Mouse (Mus musculus) neural tube, embryonic 11.5 days (tissue): ENCODE data around the gene Cdkn1a. TPM values are rescaled to one million over a fixed set of nuclear protein-coding genes. Genes with fewer than 3 reads are reported as not detected.

ENCODE experiments used
- ATAC-seq: fragments of 200-750 bp; cut with Nextera tagmentation; 2 replicates; pipeline ENCODE4 v1.8.0; 2017; ENCODE audit warnings: moderate number of reproducible peaks, mild to moderate bottlenecking, moderate TSS enrichment, moderate library complexity; ENCODE audit not compliant: insufficient read depth, low FRiP score, low TSS enrichment
- DNase-seq: peaks from one replicate; pipeline ENCODE4 v3.0.0-alpha.2; 2015; ENCODE audit warnings: low spot score
- H3K27ac ChIP-seq: fragments of 300-500 bp; sonication (generic); 2 replicates; pipeline ENCODE4 v1.5.1; 2014; ENCODE audit warnings: low read depth, mild to moderate bottlenecking, low read length
- H3K27me3 ChIP-seq: fragments of 300-500 bp; sonication (generic); 2 replicates; pipeline ENCODE4 v1.6.1; 2014; ENCODE audit warnings: mild to moderate bottlenecking, low read length, mixed read lengths; ENCODE audit not compliant: control insufficient read depth, insufficient read depth
- H3K36me3 ChIP-seq: fragments of 300-500 bp; sonication (generic); 2 replicates; pipeline ENCODE4 v1.6.1; 2014; ENCODE audit warnings: mild to moderate bottlenecking, low read length, moderate library complexity, mixed read lengths; ENCODE audit not compliant: control insufficient read depth, insufficient read depth
- H3K4me1 ChIP-seq: fragments of 300-500 bp; sonication (generic); 2 replicates; pipeline ENCODE4 v1.6.1; 2014; ENCODE audit warnings: low read length, mixed read lengths; ENCODE audit not compliant: control insufficient read depth, insufficient read depth
- H3K4me2 ChIP-seq: fragments of 300-500 bp; sonication (generic); 2 replicates; pipeline ENCODE4 v1.6.1; 2014; ENCODE audit warnings: low read depth, mild to moderate bottlenecking, moderate library complexity
- H3K4me3 ChIP-seq: fragments of 300-500 bp; sonication (generic); 2 replicates; pipeline ENCODE4 v1.5.1; 2014; ENCODE audit warnings: low read depth, low read length
- H3K9ac ChIP-seq: fragments of 300-500 bp; sonication (generic); 2 replicates; pipeline ENCODE4 v1.6.1; 2014; ENCODE audit warnings: mild to moderate bottlenecking, low read length
- H3K9me3 ChIP-seq: fragments of 300-500 bp; sonication (generic); 2 replicates; pipeline ENCODE4 v1.6.1; 2016; ENCODE audit warnings: low read length; ENCODE audit not compliant: control insufficient read depth
- WGBS: fragments of 180-500 bp; shearing (Covaris S2); extraction: QIAGEN DNeasy Blood & Tissue Kit; methylation state at CpG from one replicate; pipeline ENCODE4 v1.1.7; 2014; 5-methylcytosine and 5-hydroxymethylcytosine counted together
- polyA plus RNA-seq: library from polyadenylated mRNA; unstranded; fragments of >200 nt; fragmentation: Nextera tagmentation; extraction: Ambion mirVana; gene quantifications from 2 replicates; pipeline ENCODE4 v1.2.1, GENCODE M21; 2014

The Cdkn1a gene
- polyA plus RNA-seq, 1 experiment from 2014 or later: 35.0 TPM

GRCm38 (mm10) chr17:29081618-29082381, 9.0 kb upstream of the Cdkn1a start:
- no peaks in the 10 kb centered on the region for H3K36me3 ChIP-seq
- H3K4me1 ChIP-seq: peaks cover 8% of the 10 kb centered on the region; the same call in 1 of the 2 replicates
- no peak overlapping the region for H3K27ac ChIP-seq
- peak overlapping the region; percentile 9 for H3K4me2 ChIP-seq
- DNase-seq: no peak
- ATAC-seq: no peak
- H3K27me3 ChIP-seq: peaks cover 11% of the 10 kb centered on the region
- no peak overlapping the region for H3K9ac ChIP-seq
- WGBS: 6% methylated on average over 21 of the region's 21 CpGs
- H3K9me3 ChIP-seq: no peaks in the 10 kb centered on the region
- no peak overlapping the region for H3K4me3 ChIP-seq

GRCm38 (mm10) chr17:29083586-29083985, 7.2 kb upstream of the Cdkn1a start:
- ATAC-seq: no peak
- Histone ChIP-seq H3K27me3 (peaks cover 11% of the 10 kb centered on the region), H3K4me3 (no peak overlapping the region), H3K4me1 (peaks cover 8% of the 10 kb centered on the region; the same call in 1 of the 2 replicates), H3K36me3 (no peaks in the 10 kb centered on the region), H3K9ac (no peak overlapping the region), H3K4me2 (no peak overlapping the region), H3K27ac (no peak overlapping the region), H3K9me3 (no peaks in the 10 kb centered on the region)
- DNase-seq: no peak
- WGBS: 91% methylated on average over 8 of the region's 8 CpGs

GRCm38 (mm10) chr17:29084656-29085055, 6.1 kb upstream of the Cdkn1a start:
- WGBS: 94% methylated on average over 7 of the region's 7 CpGs
- no peak for DNase-seq

GRCm38 (mm10) chr17:29085266-29085665, 5.5 kb upstream of the Cdkn1a start:
- H3K4me3 ChIP-seq: no peak overlapping the region
- no peaks in the 10 kb centered on the region for H3K9me3 ChIP-seq
- peaks cover 11% of the 10 kb centered on the region for H3K27me3 ChIP-seq
- no peaks in the 10 kb centered on the region for H3K36me3 ChIP-seq
- DNase-seq: no peak
- H3K4me2 ChIP-seq: no peak overlapping the region
- peaks cover 8% of the 10 kb centered on the region; the same call in 1 of the 2 replicates for H3K4me1 ChIP-seq
- WGBS: 80% methylated on average over 10 of the region's 10 CpGs
- no peak overlapping the region for H3K27ac ChIP-seq
- no peak overlapping the region for H3K9ac ChIP-seq
- ATAC-seq: no peak

More at GRCm38 (mm10) chr17:29084656-29085055, 6.1 kb upstream of the Cdkn1a start:
- Histone ChIP-seq H3K27me3 (peaks cover 11% of the 10 kb centered on the region), H3K4me1 (peaks cover 8% of the 10 kb centered on the region; the same call in 1 of the 2 replicates), H3K9me3 (no peaks in the 10 kb centered on the region), H3K27ac (no peak overlapping the region), H3K36me3 (no peaks in the 10 kb centered on the region), H3K4me3 (no peak overlapping the region), H3K9ac (no peak overlapping the region), H3K4me2 (no peak overlapping the region)
- ATAC-seq: no peak

- DNase-seq: no peak
- Histone ChIP-seq H3K4me3 (no peak overlapping the region), H3K4me1 (no peaks in the 10 kb centered on the region), H3K9me3 (no peaks in the 10 kb centered on the region), H3K4me2 (no peak overlapping the region), H3K27ac (no peak overlapping the region), H3K36me3 (no peaks in the 10 kb centered on the region), H3K27me3 (peaks cover 2% of the 10 kb centered on the region; the same call in 1 of the 2 replicates), H3K9ac (no peak overlapping the region)
- no peak for ATAC-seq
- WGBS: 73% methylated on average over 4 of the region's 4 CpGs
Observed at GRCm38 (mm10) chr17:29086916-29087315, 3.9 kb upstream of the Cdkn1a start.

- whole genome bisulfite sequencing: 60% methylated on average over 6 of the region's 6 CpGs
- Histone ChIP-seq H3K4me3 (no peak overlapping the region), H3K36me3 (no peaks in the 10 kb centered on the region), H3K9ac (no peak overlapping the region), H3K4me1 (peaks cover 14% of the 10 kb centered on the region), H3K27me3 (peaks cover 16% of the 10 kb centered on the region), H3K4me2 (no peak overlapping the region), H3K27ac (no peak overlapping the region), H3K9me3 (no peaks in the 10 kb centered on the region)
- DNase-seq (no peak), ATAC-seq (no peak)
Observed at GRCm38 (mm10) chr17:29091348-29091944, 670 bp downstream of the Cdkn1a start.

- WGBS: 61% methylated on average over 5 of the region's 5 CpGs
- peaks cover 16% of the 10 kb centered on the region for H3K27me3 ChIP-seq
- peaks cover 14% of the 10 kb centered on the region for H3K4me1 ChIP-seq
- no peak overlapping the region for H3K27ac ChIP-seq
- no peak overlapping the region for H3K9ac ChIP-seq
- no peak overlapping the region for H3K4me3 ChIP-seq
- no peak overlapping the region for H3K4me2 ChIP-seq
- H3K36me3 ChIP-seq: no peaks in the 10 kb centered on the region
- no peaks in the 10 kb centered on the region for H3K9me3 ChIP-seq
- DNase-seq (no peak), ATAC-seq (no peak)
Observed at GRCm38 (mm10) chr17:29092497-29092896, 1.7 kb downstream of the Cdkn1a start.

GRCm38 (mm10) chr17:29093110-29093952, 2.6 kb downstream of the Cdkn1a start:
- peak overlapping the region; percentile 39 for H3K4me3 ChIP-seq
- peak; percentile 81 for ATAC-seq
- H3K9me3 ChIP-seq: no peaks in the 10 kb centered on the region
- H3K9ac ChIP-seq: no peak overlapping the region
- H3K27ac ChIP-seq: no peak overlapping the region
- H3K4me2 ChIP-seq: peak overlapping the region; percentile 72
- 7% methylated on average over 35 of the region's 36 CpGs for WGBS
- H3K36me3 ChIP-seq: no peaks in the 10 kb centered on the region
- H3K4me1 ChIP-seq: peaks cover 14% of the 10 kb centered on the region
- peaks cover 16% of the 10 kb centered on the region for H3K27me3 ChIP-seq
- peak; percentile 85 for DNase-seq
